Mouse (Mus musculus): ENCODE measurements around the gene Tmem236. TPM values are rescaled to one million over a fixed set of nuclear protein-coding genes. Genes with fewer than 3 reads are reported as not detected.
A peak's percentile ranks its signal among the peaks of the same experiment; 100 is the strongest.

Tmem236 gene
- polyA plus RNA-seq, 2 experiments = 0.07 to 0.10 TPM

- Histone ChIP-seq H3K36me3 (ENCODE audit: control insufficient read depth, insufficient read depth, low read length) (no peaks in the 10 kb centered on the region), H3K4me3 (replicated peaks; ENCODE audit: low read length) (no peak overlapping the region), H3K9me3 (ENCODE audit: control insufficient read depth, low read length) (no peaks in the 10 kb centered on the region), H3K4me2 (replicated peaks; ENCODE audit: low read depth, low read length, severe bottlenecking) (no peak overlapping the region), H3K27ac (replicated peaks; ENCODE audit: low read depth, low read length) (no peak overlapping the region), H3K9ac (ENCODE audit: low read depth, low read length, severe bottlenecking) (no peak overlapping the region), H3K27me3 (ENCODE audit: control insufficient read depth, insufficient read depth, low read length) (no peaks in the 10 kb centered on the region), H3K4me1 (ENCODE audit: control insufficient read depth, insufficient read depth, low read length) (no peaks in the 10 kb centered on the region)
- ATAC-seq (ENCODE audit: low FRiP score, low read depth) (no peak), DNase-seq (ENCODE audit: low spot score) (no peak)
- no peak for TF ChIP-seq POLR2A (IDR thresholded peaks at IDR 0.05; ENCODE audit: borderline replicate concordance, extremely low read depth, insufficient read depth, insufficient read length)
- WGBS = 84% methylated on average over 5 of the region's 5 CpGs
Observed at GRCm38 (mm10) chr2:14235319-14235718, 61.0 kb downstream of the Tmem236 start.

GRCm38 (mm10) chr2:14236920-14237319 lies 62.6 kb downstream of the Tmem236 start:
- H3K9ac ChIP-seq (ENCODE audit: low read depth, low read length, severe bottlenecking) = no peak overlapping the region
- TF ChIP-seq POLR2A (IDR thresholded peaks at IDR 0.05; ENCODE audit: borderline replicate concordance, extremely low read depth, insufficient read depth, insufficient read length) = no peak
- H3K4me2 ChIP-seq (replicated peaks; ENCODE audit: low read depth, low read length, severe bottlenecking) = no peak overlapping the region
- no peaks in the 10 kb centered on the region for H3K36me3 ChIP-seq (ENCODE audit: control insufficient read depth, insufficient read depth, low read length)
- H3K4me3 ChIP-seq (replicated peaks; ENCODE audit: low read length) = no peak overlapping the region
- ATAC-seq (ENCODE audit: low FRiP score, low read depth) (no peak), DNase-seq (ENCODE audit: low spot score) (no peak)
- no peaks in the 10 kb centered on the region for H3K4me1 ChIP-seq (ENCODE audit: control insufficient read depth, insufficient read depth, low read length)
- 80% methylated on average over 4 of the region's 4 CpGs for WGBS
- no peak overlapping the region for H3K27ac ChIP-seq (replicated peaks; ENCODE audit: low read depth, low read length)
- no peaks in the 10 kb centered on the region for H3K9me3 ChIP-seq (ENCODE audit: control insufficient read depth, low read length)
- no peaks in the 10 kb centered on the region for H3K27me3 ChIP-seq (ENCODE audit: control insufficient read depth, insufficient read depth, low read length)

DNA sequence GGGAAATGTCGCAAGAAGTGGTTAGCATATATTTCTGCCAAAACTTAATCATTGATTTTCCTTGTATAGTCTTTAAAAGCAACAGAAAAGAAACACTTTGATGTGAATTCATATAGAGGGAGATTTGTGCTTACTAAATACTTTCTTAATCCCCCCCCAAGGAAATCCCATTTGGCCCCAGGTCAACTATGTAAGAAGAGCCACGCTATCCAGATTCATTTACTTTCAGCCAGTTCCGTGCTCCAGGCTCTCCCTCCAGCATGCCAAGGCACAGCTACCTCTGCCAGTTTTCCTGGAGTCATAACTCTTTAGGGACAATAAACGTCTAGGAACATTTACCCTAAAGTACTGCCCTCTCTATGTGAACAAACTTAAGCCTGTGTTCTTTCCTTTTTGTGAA lies 63.4 kb downstream of the Tmem236 start:
- no peaks in the 10 kb centered on the region for H3K36me3 ChIP-seq (ENCODE audit: control insufficient read depth, insufficient read depth, low read length)
- H3K4me1 ChIP-seq (ENCODE audit: control insufficient read depth, insufficient read depth, low read length) = no peaks in the 10 kb centered on the region
- H3K27ac ChIP-seq (replicated peaks; ENCODE audit: low read depth, low read length) = no peak overlapping the region
- no peak overlapping the region for H3K9ac ChIP-seq (ENCODE audit: low read depth, low read length, severe bottlenecking)
- H3K4me2 ChIP-seq (replicated peaks; ENCODE audit: low read depth, low read length, severe bottlenecking) = no peak overlapping the region
- 26% methylated on average over 4 of the region's 4 CpGs for WGBS
- no peak overlapping the region for H3K4me3 ChIP-seq (replicated peaks; ENCODE audit: low read length)
- H3K9me3 ChIP-seq (ENCODE audit: control insufficient read depth, low read length) = no peaks in the 10 kb centered on the region
- no peak for TF ChIP-seq POLR2A (IDR thresholded peaks at IDR 0.05; ENCODE audit: borderline replicate concordance, extremely low read depth, insufficient read depth, insufficient read length)
- DNase-seq (ENCODE audit: low spot score) = peak; percentile 53
- no peaks in the 10 kb centered on the region for H3K27me3 ChIP-seq (ENCODE audit: control insufficient read depth, insufficient read depth, low read length)
- no peak; the same call in 1 of the 2 replicates for ATAC-seq (ENCODE audit: low FRiP score, low read depth)

- no peaks in the 10 kb centered on the region for H3K36me3 ChIP-seq (ENCODE audit: control insufficient read depth, insufficient read depth, low read length)
- H3K9ac ChIP-seq (ENCODE audit: low read depth, low read length, severe bottlenecking) = no peak overlapping the region
- no peak overlapping the region for H3K27ac ChIP-seq (replicated peaks; ENCODE audit: low read depth, low read length)
- no peak for TF ChIP-seq POLR2A (IDR thresholded peaks at IDR 0.05; ENCODE audit: borderline replicate concordance, extremely low read depth, insufficient read depth, insufficient read length)
- H3K9me3 ChIP-seq (ENCODE audit: control insufficient read depth, low read length) = no peaks in the 10 kb centered on the region
- H3K4me1 ChIP-seq (ENCODE audit: control insufficient read depth, insufficient read depth, low read length) = no peaks in the 10 kb centered on the region
- ATAC-seq (ENCODE audit: low FRiP score, low read depth) (no peak), DNase-seq (ENCODE audit: low spot score) (no peak)
- no peak overlapping the region for H3K4me3 ChIP-seq (replicated peaks; ENCODE audit: low read length)
- 87% methylated on average over 5 of the region's 5 CpGs for WGBS
- H3K4me2 ChIP-seq (replicated peaks; ENCODE audit: low read depth, low read length, severe bottlenecking) = no peak overlapping the region
- no peaks in the 10 kb centered on the region for H3K27me3 ChIP-seq (ENCODE audit: control insufficient read depth, insufficient read depth, low read length)
Observed at GRCm38 (mm10) chr2:14239151-14239550, 64.8 kb downstream of the Tmem236 start.

DNA sequence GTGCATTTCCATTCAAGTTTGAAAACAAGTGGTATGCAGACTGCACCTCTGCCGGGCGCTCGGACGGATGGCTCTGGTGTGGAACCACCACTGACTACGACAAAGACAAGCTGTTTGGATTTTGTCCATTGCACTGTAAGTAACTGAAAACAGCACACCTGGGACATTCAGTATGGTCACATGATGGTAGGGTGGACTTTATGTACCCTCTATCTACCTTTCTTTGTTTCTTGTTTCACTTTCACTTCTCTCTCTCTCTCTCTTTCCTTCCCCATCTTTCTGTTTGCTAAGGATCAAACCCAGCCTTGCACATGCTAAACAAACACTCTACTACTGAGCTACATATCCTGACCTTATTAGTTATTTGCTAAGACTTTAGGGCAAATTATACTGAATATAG lies 69.8 kb downstream of the Tmem236 start:
- no peak for TF ChIP-seq POLR2A (IDR thresholded peaks at IDR 0.05; ENCODE audit: borderline replicate concordance, extremely low read depth, insufficient read depth, insufficient read length)
- no peak overlapping the region for H3K27ac ChIP-seq (replicated peaks; ENCODE audit: low read depth, low read length)

DNA sequence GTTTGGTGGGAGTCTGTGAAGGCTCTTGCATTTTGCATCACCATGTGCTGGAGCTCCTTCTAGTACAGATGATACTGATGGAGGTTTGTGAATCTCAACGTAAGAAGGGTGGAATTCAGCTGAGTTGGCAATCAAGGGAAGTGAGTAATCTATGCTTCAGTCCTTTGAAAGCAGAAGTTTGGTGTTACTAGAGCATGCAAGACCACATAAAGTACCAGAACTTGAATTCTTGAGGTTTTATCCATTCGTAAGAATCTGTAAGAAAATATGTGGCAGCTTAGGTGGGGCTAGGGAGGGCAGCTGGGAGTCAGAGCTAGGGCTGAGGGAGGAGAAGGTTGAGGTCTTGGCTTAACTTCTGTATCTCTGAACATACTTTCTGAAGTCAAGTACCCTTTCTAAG lies 70.3 kb downstream of the Tmem236 start:
- Histone ChIP-seq H3K4me1 (ENCODE audit: control insufficient read depth, insufficient read depth, low read length) (no peaks in the 10 kb centered on the region), H3K9ac (ENCODE audit: low read depth, low read length, severe bottlenecking) (no peak overlapping the region), H3K4me3 (replicated peaks; ENCODE audit: low read length) (no peak overlapping the region), H3K27me3 (ENCODE audit: control insufficient read depth, insufficient read depth, low read length) (no peaks in the 10 kb centered on the region), H3K9me3 (ENCODE audit: control insufficient read depth, low read length) (no peaks in the 10 kb centered on the region), H3K27ac (replicated peaks; ENCODE audit: low read depth, low read length) (no peak overlapping the region), H3K36me3 (ENCODE audit: control insufficient read depth, insufficient read depth, low read length) (no peaks in the 10 kb centered on the region), H3K4me2 (replicated peaks; ENCODE audit: low read depth, low read length, severe bottlenecking) (no peak overlapping the region)
- ATAC-seq (ENCODE audit: low FRiP score, low read depth) = no peak
- WGBS = 69% methylated on average over 2 of the region's 2 CpGs
- TF ChIP-seq POLR2A (IDR thresholded peaks at IDR 0.05; ENCODE audit: borderline replicate concordance, extremely low read depth, insufficient read depth, insufficient read length) = no peak
- DNase-seq (ENCODE audit: low spot score) = no peak

More for the DNA sequence above, 69.8 kb downstream of the Tmem236 start:
- DNase-seq (ENCODE audit: low spot score) (no peak), ATAC-seq (ENCODE audit: low FRiP score, low read depth) (no peak)
- H3K9me3 ChIP-seq (ENCODE audit: control insufficient read depth, low read length) = no peaks in the 10 kb centered on the region
- H3K9ac ChIP-seq (ENCODE audit: low read depth, low read length, severe bottlenecking) = no peak overlapping the region
- 87% methylated on average over 5 of the region's 5 CpGs for WGBS
- no peaks in the 10 kb centered on the region for H3K36me3 ChIP-seq (ENCODE audit: control insufficient read depth, insufficient read depth, low read length)
- no peak overlapping the region for H3K4me2 ChIP-seq (replicated peaks; ENCODE audit: low read depth, low read length, severe bottlenecking)
- H3K4me1 ChIP-seq (ENCODE audit: control insufficient read depth, insufficient read depth, low read length) = no peaks in the 10 kb centered on the region
- H3K27me3 ChIP-seq (ENCODE audit: control insufficient read depth, insufficient read depth, low read length) = no peaks in the 10 kb centered on the region
- H3K4me3 ChIP-seq (replicated peaks; ENCODE audit: low read length) = no peak overlapping the region

Measured in limb, embryonic 14.5 days (tissue).